Mouse (Mus musculus): ENCODE measurements around the gene Ypel2. TPM values are rescaled to one million over a fixed set of nuclear protein-coding genes. Genes with fewer than 3 reads are reported as not detected.

The Ypel2 gene
- polyA plus RNA-seq, 1 experiment from 2014 or later: 7.7 TPM

DNA sequence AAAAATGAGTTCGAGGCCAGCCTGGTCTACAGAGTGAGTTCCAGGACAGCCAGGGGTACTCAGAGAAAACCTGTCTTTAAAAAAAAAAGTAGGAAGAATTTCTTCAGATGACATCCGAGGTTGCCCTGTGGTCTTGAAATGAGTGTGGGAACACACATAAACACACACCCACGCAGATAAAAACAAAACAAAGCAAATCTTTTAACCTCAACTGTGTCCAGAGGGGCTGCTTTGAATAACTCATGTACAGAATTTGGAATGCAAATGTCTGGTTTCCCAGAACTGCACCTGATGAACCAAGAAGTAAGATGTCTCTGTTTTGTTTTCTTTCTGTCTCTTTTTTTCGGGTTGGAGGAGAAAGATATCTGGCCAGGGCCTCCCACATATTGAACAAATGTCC lies 83.3 kb downstream of the Ypel2 start:
- Histone ChIP-seq H3K9me3 (replicated peaks; ENCODE audit: control insufficient read depth, low read length) (no peaks in the 10 kb centered on the region), H3K27me3 (ENCODE audit: control insufficient read depth, insufficient read depth, low read length) (no peaks in the 10 kb centered on the region), H3K36me3 (ENCODE audit: control insufficient read depth, insufficient read depth, low read length) (no peaks in the 10 kb centered on the region), H3K4me1 (ENCODE audit: control insufficient read depth, insufficient read depth, low read length) (no peaks in the 10 kb centered on the region), H3K27ac (ENCODE audit: low read length) (no peak overlapping the region), H3K4me2 (ENCODE audit: low read depth, low read length) (no peak overlapping the region), H3K4me3 (replicated peaks; ENCODE audit: low read length) (no peak overlapping the region), H3K9ac (ENCODE audit: low read length) (no peak overlapping the region)
- 67% methylated on average over 4 of the region's 4 CpGs for whole genome bisulfite sequencing
- ATAC-seq (ENCODE audit: insufficient read depth, low FRiP score): no peak

DNA sequence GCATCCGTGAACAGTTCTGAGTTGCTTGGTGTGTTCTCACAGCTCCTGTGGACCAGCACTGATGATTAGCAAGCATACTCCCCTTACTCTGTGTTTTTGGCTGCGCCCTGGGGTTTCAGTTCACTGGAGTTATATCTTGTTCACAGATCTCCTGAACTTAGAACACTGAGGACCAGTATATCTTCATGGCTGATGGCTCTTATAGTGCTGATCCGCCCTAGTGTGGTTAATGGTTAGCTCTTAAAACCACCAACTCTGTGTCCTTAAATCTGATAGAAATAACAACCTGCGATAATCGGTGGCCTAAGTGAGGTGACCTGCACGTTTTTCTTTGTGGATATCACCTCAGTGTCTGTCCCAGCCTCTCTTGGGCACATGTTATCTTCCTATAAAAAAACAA lies 84.5 kb downstream of the Ypel2 start:
- H3K9me3 ChIP-seq (replicated peaks; ENCODE audit: control insufficient read depth, low read length): no peaks in the 10 kb centered on the region
- H3K4me2 ChIP-seq (ENCODE audit: low read depth, low read length): no peak overlapping the region
- ATAC-seq (ENCODE audit: insufficient read depth, low FRiP score): no peak
- no peaks in the 10 kb centered on the region for H3K4me1 ChIP-seq (ENCODE audit: control insufficient read depth, insufficient read depth, low read length)
- no peak overlapping the region for H3K27ac ChIP-seq (ENCODE audit: low read length)
- WGBS: 67% methylated on average over 6 of the region's 6 CpGs
- H3K4me3 ChIP-seq (replicated peaks; ENCODE audit: low read length): no peak overlapping the region
- no peak overlapping the region for H3K9ac ChIP-seq (ENCODE audit: low read length)
- H3K27me3 ChIP-seq (ENCODE audit: control insufficient read depth, insufficient read depth, low read length): no peaks in the 10 kb centered on the region
- H3K36me3 ChIP-seq (ENCODE audit: control insufficient read depth, insufficient read depth, low read length): no peaks in the 10 kb centered on the region

DNA sequence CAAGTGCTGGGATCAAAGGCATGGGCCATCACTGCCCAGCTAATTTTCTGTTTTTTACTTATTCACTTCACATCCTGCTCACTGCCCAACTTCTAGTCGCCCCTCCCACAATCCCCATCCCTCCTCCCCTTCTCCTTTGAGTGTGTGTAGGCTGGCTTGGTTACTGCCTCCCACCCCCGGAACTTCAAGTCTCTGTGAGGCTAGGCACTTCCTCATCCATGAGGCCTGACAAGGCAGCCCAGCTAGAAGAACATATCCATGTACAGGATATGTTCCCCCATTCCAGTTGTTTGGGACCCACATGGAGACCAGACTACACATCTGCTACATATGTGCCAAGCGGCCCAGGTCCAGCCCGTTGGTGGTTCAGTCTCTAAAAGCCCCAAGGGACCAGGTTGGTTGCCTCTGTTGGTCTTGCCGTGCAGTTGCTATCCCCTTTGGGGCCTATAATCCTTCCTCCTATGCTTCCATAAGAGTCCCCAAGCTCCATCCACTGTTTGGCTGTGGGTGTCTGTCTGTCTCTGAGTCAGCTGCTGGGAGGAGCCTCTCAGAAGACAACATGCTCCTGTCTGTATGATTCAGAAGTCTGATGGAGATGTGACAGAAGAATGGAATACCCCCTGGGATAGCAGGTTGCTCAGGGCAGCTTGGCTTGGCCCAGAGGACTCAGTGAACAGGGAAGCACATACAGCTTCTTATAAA lies 85.5 kb downstream of the Ypel2 start:
- WGBS: 70% methylated on average over 5 of the region's 5 CpGs
- H3K36me3 ChIP-seq (ENCODE audit: control insufficient read depth, insufficient read depth, low read length): no peaks in the 10 kb centered on the region
- H3K4me3 ChIP-seq (replicated peaks; ENCODE audit: low read length): no peak overlapping the region
- no peak for ATAC-seq (ENCODE audit: insufficient read depth, low FRiP score)
- no peaks in the 10 kb centered on the region for H3K27me3 ChIP-seq (ENCODE audit: control insufficient read depth, insufficient read depth, low read length)
- no peak overlapping the region for H3K4me2 ChIP-seq (ENCODE audit: low read depth, low read length)
- H3K4me1 ChIP-seq (ENCODE audit: control insufficient read depth, insufficient read depth, low read length): no peaks in the 10 kb centered on the region
- no peak overlapping the region for H3K27ac ChIP-seq (ENCODE audit: low read length)
- H3K9ac ChIP-seq (ENCODE audit: low read length): no peak overlapping the region
- H3K9me3 ChIP-seq (replicated peaks; ENCODE audit: control insufficient read depth, low read length): no peaks in the 10 kb centered on the region

DNA sequence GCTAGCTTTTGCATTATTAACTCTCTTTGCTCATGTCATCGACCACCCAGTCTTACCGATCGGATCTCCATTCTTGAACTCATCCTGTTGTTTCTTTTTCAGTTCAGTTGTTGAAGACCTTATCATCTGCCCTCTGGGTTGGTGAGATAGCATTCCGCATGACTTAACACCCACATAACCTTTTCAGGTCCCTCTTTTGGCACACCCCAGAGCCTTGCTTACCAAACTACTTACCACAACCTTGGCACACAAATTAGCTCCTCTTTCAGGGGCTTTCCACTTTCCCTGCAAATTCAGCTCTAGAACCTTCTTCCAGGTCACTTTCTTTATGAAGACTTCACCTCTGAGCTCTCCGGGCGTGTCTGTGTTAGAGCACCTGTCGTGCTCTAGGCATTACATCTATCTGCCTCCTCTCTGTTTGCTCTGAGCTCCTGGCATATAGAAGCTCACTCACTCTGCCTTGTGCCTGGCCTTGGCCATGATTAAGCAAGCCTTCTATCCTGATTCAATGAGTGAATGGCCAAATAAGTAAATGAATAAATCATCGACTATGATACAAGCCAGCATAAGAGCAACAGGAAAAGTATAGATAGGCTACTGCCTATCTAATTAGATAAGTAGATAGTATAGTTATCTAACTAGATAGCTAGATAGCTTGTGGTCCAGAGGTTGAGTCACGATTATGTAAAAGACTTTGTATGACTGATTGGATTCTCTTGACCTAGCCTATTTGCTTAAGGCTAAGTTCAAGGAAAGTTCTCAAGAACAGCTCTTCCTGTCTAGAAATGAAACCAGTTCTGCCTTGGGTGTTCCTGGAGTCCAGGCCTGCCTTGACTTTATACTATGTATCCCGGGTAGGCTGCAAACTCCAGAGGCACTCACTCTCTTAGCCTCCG lies 86.5 kb downstream of the Ypel2 start:
- no peak overlapping the region for H3K4me2 ChIP-seq (ENCODE audit: low read depth, low read length)
- 80% methylated on average over 11 of the region's 11 CpGs for WGBS
- no peak overlapping the region for H3K9ac ChIP-seq (ENCODE audit: low read length)
- no peak for ATAC-seq (ENCODE audit: insufficient read depth, low FRiP score)
- H3K4me3 ChIP-seq (replicated peaks; ENCODE audit: low read length): no peak overlapping the region
- no peaks in the 10 kb centered on the region for H3K36me3 ChIP-seq (ENCODE audit: control insufficient read depth, insufficient read depth, low read length)
- H3K4me1 ChIP-seq (ENCODE audit: control insufficient read depth, insufficient read depth, low read length): no peaks in the 10 kb centered on the region
- no peaks in the 10 kb centered on the region for H3K9me3 ChIP-seq (replicated peaks; ENCODE audit: control insufficient read depth, low read length)
- no peak overlapping the region for H3K27ac ChIP-seq (ENCODE audit: low read length)
- H3K27me3 ChIP-seq (ENCODE audit: control insufficient read depth, insufficient read depth, low read length): no peaks in the 10 kb centered on the region

DNA sequence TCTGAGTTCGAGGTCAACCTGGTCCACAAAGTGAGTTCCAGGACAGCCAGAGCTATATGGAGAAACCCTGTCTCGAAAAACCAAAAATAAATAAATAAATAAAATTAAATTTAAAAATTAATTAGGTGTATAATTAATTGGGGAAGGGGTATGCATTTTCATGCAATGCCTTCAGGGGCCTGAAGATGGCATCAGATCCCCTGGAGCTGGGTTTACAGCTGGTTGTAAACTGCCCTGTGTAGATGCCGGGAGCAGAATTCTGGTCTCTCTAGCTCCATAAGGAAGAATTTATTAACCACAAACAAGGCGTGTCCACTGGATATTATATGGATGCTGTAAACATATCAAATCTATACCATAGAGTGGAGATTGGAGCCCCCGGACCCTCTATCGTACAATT lies 87.2 kb downstream of the Ypel2 start:
- Histone ChIP-seq H3K36me3 (ENCODE audit: control insufficient read depth, insufficient read depth, low read length) (no peaks in the 10 kb centered on the region), H3K4me1 (ENCODE audit: control insufficient read depth, insufficient read depth, low read length) (no peaks in the 10 kb centered on the region), H3K9me3 (replicated peaks; ENCODE audit: control insufficient read depth, low read length) (no peaks in the 10 kb centered on the region), H3K4me3 (replicated peaks; ENCODE audit: low read length) (no peak overlapping the region), H3K27ac (ENCODE audit: low read length) (no peak overlapping the region), H3K27me3 (ENCODE audit: control insufficient read depth, insufficient read depth, low read length) (no peaks in the 10 kb centered on the region), H3K9ac (ENCODE audit: low read length) (no peak overlapping the region), H3K4me2 (ENCODE audit: low read depth, low read length) (no peak overlapping the region)
- WGBS: 94% methylated on average over 6 of the region's 6 CpGs
- ATAC-seq (ENCODE audit: insufficient read depth, low FRiP score): no peak

DNA sequence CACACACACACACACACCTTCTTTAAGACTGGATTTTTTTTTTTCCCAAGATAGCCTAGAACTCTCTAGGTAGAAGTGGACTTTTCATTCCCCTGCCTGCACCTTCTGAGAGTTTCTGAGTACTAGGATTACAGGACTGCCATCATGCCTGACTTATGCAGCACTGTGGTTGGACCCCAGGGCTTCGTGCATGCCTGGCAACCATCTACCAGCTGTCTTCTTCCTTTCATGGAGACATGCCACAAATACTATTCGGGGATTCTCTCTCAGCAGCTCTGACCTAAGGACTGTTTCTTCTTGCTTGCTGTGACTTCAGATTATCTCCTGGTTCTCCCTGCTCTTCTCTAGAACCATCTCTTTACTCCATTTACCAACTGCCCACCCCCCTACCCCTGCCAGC lies 88.2 kb downstream of the Ypel2 start:
- no peaks in the 10 kb centered on the region for H3K36me3 ChIP-seq (ENCODE audit: control insufficient read depth, insufficient read depth, low read length)
- H3K4me2 ChIP-seq (ENCODE audit: low read depth, low read length): no peak overlapping the region
- no peaks in the 10 kb centered on the region for H3K9me3 ChIP-seq (replicated peaks; ENCODE audit: control insufficient read depth, low read length)
- H3K27me3 ChIP-seq (ENCODE audit: control insufficient read depth, insufficient read depth, low read length): no peaks in the 10 kb centered on the region
- H3K27ac ChIP-seq (ENCODE audit: low read length): no peak overlapping the region
- no peak overlapping the region for H3K4me3 ChIP-seq (replicated peaks; ENCODE audit: low read length)
- WGBS: 84% methylated on average over 2 of the region's 2 CpGs
- no peak overlapping the region for H3K9ac ChIP-seq (ENCODE audit: low read length)
- no peaks in the 10 kb centered on the region for H3K4me1 ChIP-seq (ENCODE audit: control insufficient read depth, insufficient read depth, low read length)
- ATAC-seq (ENCODE audit: insufficient read depth, low FRiP score): no peak

DNA sequence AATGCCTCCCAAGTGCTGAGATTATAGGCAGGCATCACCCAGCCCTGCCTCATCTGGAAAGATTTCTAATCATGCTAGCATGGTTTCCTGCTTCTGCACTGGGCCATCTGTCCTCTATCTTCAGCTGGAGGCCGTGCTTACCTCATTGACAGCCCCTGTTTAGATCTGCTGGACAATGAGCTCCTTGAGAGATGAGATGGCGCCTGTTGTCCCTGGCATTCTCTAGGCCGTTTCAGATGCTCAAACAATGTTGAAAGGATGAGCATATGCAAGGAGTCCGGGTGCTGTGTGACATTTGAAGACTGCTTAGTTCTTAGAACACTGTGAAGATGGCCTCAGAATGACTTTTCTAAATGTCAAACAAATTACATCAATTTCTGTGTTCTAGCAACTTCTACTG lies 88.8 kb downstream of the Ypel2 start:
- Histone ChIP-seq H3K4me3 (replicated peaks; ENCODE audit: low read length) (no peak overlapping the region), H3K27me3 (ENCODE audit: control insufficient read depth, insufficient read depth, low read length) (no peaks in the 10 kb centered on the region), H3K4me1 (ENCODE audit: control insufficient read depth, insufficient read depth, low read length) (no peaks in the 10 kb centered on the region), H3K27ac (ENCODE audit: low read length) (no peak overlapping the region), H3K9ac (ENCODE audit: low read length) (no peak overlapping the region), H3K36me3 (ENCODE audit: control insufficient read depth, insufficient read depth, low read length) (no peaks in the 10 kb centered on the region), H3K9me3 (replicated peaks; ENCODE audit: control insufficient read depth, low read length) (no peaks in the 10 kb centered on the region), H3K4me2 (ENCODE audit: low read depth, low read length) (no peak overlapping the region)
- 67% methylated on average over 4 of the region's 4 CpGs for WGBS
- ATAC-seq (ENCODE audit: insufficient read depth, low FRiP score): no peak

DNA sequence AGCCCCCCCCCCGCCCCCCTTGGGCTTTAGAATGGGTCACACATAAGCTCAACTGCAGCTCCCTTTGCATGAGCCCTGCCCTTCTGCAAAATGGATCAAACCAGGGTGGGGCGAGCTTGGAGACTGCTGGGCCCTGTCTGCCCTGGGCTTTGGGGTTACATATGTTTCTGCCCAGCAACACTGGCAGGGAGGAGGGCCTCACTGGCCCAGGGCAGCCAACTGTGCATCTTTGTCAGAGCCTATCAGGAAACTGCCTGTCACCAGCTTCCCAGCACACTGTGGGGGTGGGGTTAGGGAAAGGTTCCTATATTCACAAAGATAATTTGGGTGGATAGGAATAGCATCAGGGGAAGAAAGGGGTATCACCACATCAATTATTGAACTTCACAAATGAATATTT lies 95.1 kb downstream of the Ypel2 start:
- 37% methylated on average over 2 of the region's 2 CpGs for whole genome bisulfite sequencing
- no peaks in the 10 kb centered on the region for H3K36me3 ChIP-seq (ENCODE audit: control insufficient read depth, insufficient read depth, low read length)
- peaks cover 4% of the 10 kb centered on the region for H3K4me1 ChIP-seq (ENCODE audit: control insufficient read depth, insufficient read depth, low read length)
- H3K9me3 ChIP-seq (replicated peaks; ENCODE audit: control insufficient read depth, low read length): no peaks in the 10 kb centered on the region
- no peak overlapping the region for H3K9ac ChIP-seq (ENCODE audit: low read length)
- H3K27me3 ChIP-seq (ENCODE audit: control insufficient read depth, insufficient read depth, low read length): no peaks in the 10 kb centered on the region
- no peak overlapping the region for H3K4me3 ChIP-seq (replicated peaks; ENCODE audit: low read length)
- ATAC-seq (ENCODE audit: insufficient read depth, low FRiP score): no peak; the same call in 1 of the 2 replicates
- H3K27ac ChIP-seq (ENCODE audit: low read length): no peak overlapping the region
- no peak overlapping the region for H3K4me2 ChIP-seq (ENCODE audit: low read depth, low read length)

DNA sequence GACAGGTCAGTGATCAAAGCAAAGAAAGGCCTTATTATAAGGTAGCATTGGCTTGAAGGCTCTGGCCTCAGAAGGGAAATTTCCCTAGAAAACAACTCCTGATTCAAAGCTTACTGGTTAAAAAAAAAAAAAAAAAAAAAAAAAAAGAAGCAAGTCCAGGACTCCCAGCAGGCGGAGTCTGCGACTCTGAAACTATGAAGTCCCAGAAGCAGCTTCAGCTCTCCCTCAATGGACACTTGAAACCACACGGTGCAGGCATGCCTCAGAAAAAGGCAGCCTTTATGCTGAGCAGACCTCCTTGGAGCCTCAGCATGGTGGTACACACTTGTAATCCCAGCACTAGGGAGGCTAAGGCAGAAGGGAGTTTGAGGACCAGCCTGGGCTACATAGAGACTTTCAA lies 97.9 kb downstream of the Ypel2 start:
- Histone ChIP-seq H3K4me3 (replicated peaks; ENCODE audit: low read length) (no peak overlapping the region), H3K27ac (ENCODE audit: low read length) (no peak overlapping the region), H3K9ac (ENCODE audit: low read length) (no peak overlapping the region), H3K9me3 (replicated peaks; ENCODE audit: control insufficient read depth, low read length) (no peaks in the 10 kb centered on the region), H3K36me3 (ENCODE audit: control insufficient read depth, insufficient read depth, low read length) (no peaks in the 10 kb centered on the region), H3K27me3 (ENCODE audit: control insufficient read depth, insufficient read depth, low read length) (no peaks in the 10 kb centered on the region), H3K4me2 (ENCODE audit: low read depth, low read length) (no peak overlapping the region), H3K4me1 (ENCODE audit: control insufficient read depth, insufficient read depth, low read length) (peaks cover 4% of the 10 kb centered on the region)
- 47% methylated on average over 3 of the region's 3 CpGs for WGBS
- no peak for ATAC-seq (ENCODE audit: insufficient read depth, low FRiP score)
